ENCODE assay signal across 7 mouse cellular contexts in the genomic region with DNA sequence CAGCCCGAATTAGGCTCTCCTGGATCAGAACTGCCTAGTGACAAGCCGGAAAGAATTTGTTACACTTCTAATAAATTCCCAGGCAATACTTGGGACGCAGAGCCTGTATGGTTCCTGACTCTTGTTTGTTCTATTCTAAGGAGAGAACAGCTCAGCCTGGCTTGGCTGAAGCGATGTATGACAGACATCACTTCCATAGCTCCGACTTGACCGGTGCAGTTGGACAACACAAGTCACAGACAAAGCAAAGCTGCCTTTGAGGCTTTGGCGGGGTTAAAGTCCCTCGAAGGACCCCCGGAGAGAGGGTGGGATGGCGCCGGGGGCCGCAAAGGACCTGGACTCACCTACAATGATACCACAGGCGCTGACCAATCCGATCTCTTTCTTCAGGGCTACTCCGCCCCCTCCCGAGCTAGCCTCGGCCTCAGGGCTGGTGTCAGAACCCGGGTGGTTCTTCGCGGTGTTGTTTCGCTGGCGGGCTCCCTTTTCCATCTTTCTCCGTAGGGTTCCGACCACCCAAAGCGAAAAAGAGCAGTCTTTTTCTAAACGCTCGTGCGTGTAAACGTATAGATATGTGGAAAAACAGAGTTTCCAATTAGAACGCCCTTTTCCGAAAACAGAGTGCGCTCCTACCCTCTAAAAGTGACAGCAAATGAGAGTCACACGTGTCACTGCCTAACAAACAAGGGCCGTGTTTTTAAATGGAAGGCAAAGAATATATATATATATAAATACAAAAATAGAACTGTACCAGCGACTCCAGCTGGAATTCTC. TPM values are rescaled to one million over a fixed set of nuclear protein-coding genes. Genes with fewer than 3 reads are reported as not detected.
DNase-seq lines count a peak whose midpoint lies in the region; ATAC-seq lines count a peak whose summit lies in the region.

No protein-coding gene starts in this region.

- 3% methylated on average over 35 of the region's 35 CpGs for WGBS in hindbrain, embryonic 12.5 days

- peak; percentile 55 for DNase-seq in ZHBTc4 (ENCODE audit: low read depth, low spot score)
- DNase-seq in cerebellum, adult 8-10 months: peak; percentile 84
- peak; percentile 37 to 50 for DNase-seq in frontal cortex, postnatal 25 days (ENCODE audit: low spot score in 2 of 2)
- peak; percentile 40 to 54 for DNase-seq in layer of hippocampus, postnatal 25 days (ENCODE audit: extremely low spot score in 1 of 2, low spot score in 1 of 2)
- DNase-seq in lung, postnatal 10 days: peak; percentile 43
- DNase-seq in retina, embryonic 14.5 days (ENCODE audit: low spot score): peak; percentile 65

- H3K9me3 ChIP-seq in hindbrain, embryonic 12.5 days (replicated peaks): no peaks in the 10 kb centered on the region

- peaks cover 6% of the 10 kb centered on the region for H3K4me1 ChIP-seq in hindbrain, embryonic 12.5 days

- ATAC-seq in hindbrain, embryonic 12.5 days (ENCODE audit: low FRiP score): peak; percentile 81

- no peaks in the 10 kb centered on the region for H3K36me3 ChIP-seq in hindbrain, embryonic 12.5 days

- no peak overlapping the region for H3K27ac ChIP-seq in hindbrain, embryonic 12.5 days

- H3K4me3 ChIP-seq in hindbrain, embryonic 12.5 days: peak overlapping the region; percentile 44

- H3K9ac ChIP-seq in hindbrain, embryonic 12.5 days: peak overlapping the region; percentile 56

- peaks cover 19% of the 10 kb centered on the region for H3K27me3 ChIP-seq in hindbrain, embryonic 12.5 days

- H3K4me2 ChIP-seq in hindbrain, embryonic 12.5 days (replicated peaks): peak overlapping the region; percentile 67

RNA-seq across cellular contexts. Expression of a gene that starts 0.7 kb away (rescaled TPM):
- polyA plus RNA-seq in hindbrain, embryonic 12.5 days (2016; fragmentation: Nextera tagmentation; extraction: Ambion mirVana): 3.9 and 5.7 TPM in 2 replicates
- 10 to 100 TPM; 54.3 to 61.2 TPM for total RNA-seq in layer of hippocampus, postnatal 25 days (2021)

RNA-seq across cellular contexts. Expression of a gene that starts 32.9 kb away (rescaled TPM):
- not detected in 2 replicates for polyA plus RNA-seq in hindbrain, embryonic 12.5 days (2016; fragmentation: Nextera tagmentation; extraction: Ambion mirVana)
- total RNA-seq in layer of hippocampus, postnatal 25 days (2021): not detected
